Mouse (Mus musculus) lung, embryonic 16.5 days (tissue): ENCODE results near the gene Odf4. TPM values are rescaled to one million over a fixed set of nuclear protein-coding genes. Genes with fewer than 3 reads are reported as not detected.
"Not testable (repeated sequence)": the region's sequence is repeated elsewhere in the genome, so short reads cannot be mapped to it uniquely, and the experiment has no call there.

Experiments
- ATAC-seq: fragments of 200-750 bp; cut with Nextera tagmentation; 2 replicates; pipeline ENCODE4 v1.8.0; 2017; ENCODE audit warnings: low read depth, mild to moderate bottlenecking, moderate library complexity
- H3K27ac ChIP-seq: fragments of 300-500 bp; sonication (generic); 2 replicates; pipeline ENCODE4 v1.5.1; 2014; ENCODE audit warnings: mild to moderate bottlenecking, control low read depth, low read length
- H3K27me3 ChIP-seq: fragments of 300-500 bp; sonication (generic); 2 replicates; pipeline ENCODE4 v1.6.1; 2014; ENCODE audit warnings: low read depth, low read length, mixed read lengths; ENCODE audit not compliant: control insufficient read depth, insufficient read depth
- H3K36me3 ChIP-seq: fragments of 300-500 bp; sonication (generic); 2 replicates; pipeline ENCODE4 v1.6.1; 2014; ENCODE audit warnings: low read length; ENCODE audit not compliant: control insufficient read depth, insufficient read depth
- H3K4me1 ChIP-seq: fragments of 300-500 bp; sonication (generic); replicated peaks from 2 replicates; pipeline ENCODE4 v1.6.1; 2014; ENCODE audit warnings: low read length, mixed read lengths; ENCODE audit not compliant: control insufficient read depth, insufficient read depth
- H3K4me2 ChIP-seq: fragments of 300-500 bp; sonication (generic); 2 replicates; pipeline ENCODE4 v1.6.1; 2014; ENCODE audit warnings: low read depth, low read length, control low read depth
- H3K4me3 ChIP-seq: fragments of 300-500 bp; sonication (generic); 2 replicates; pipeline ENCODE4 v1.5.1; 2014; ENCODE audit warnings: mild to moderate bottlenecking, low read length, control low read depth
- H3K9ac ChIP-seq: fragments of 300-500 bp; sonication (generic); 2 replicates; pipeline ENCODE4 v1.6.1; 2014; ENCODE audit warnings: low read length, control low read depth
- H3K9me3 ChIP-seq: fragments of 300-500 bp; sonication (generic); 2 replicates; pipeline ENCODE4 v1.6.1; 2016; ENCODE audit warnings: low read length; ENCODE audit not compliant: control insufficient read depth
- WGBS: fragments of 180-500 bp; shearing (Covaris S2); extraction: QIAGEN DNeasy Blood & Tissue Kit; methylation state at CpG from one replicate; pipeline ENCODE4 v1.1.7; 2014; 5-methylcytosine and 5-hydroxymethylcytosine counted together
- polyA plus RNA-seq: library from polyadenylated mRNA; unstranded; fragments of >200 nt; fragmentation: Nextera tagmentation; extraction: Ambion mirVana; gene quantifications from 2 replicates; pipeline ENCODE4 v1.2.1, GENCODE M21; 2015

The Odf4 gene
- polyA plus RNA-seq, 1 experiment from 2014 or later = not detected

GRCm38 (mm10) chr11:68939451-68940304 is 12.8 kb upstream of the Odf4 start:
- peak overlapping the region; percentile 73 for H3K9ac ChIP-seq
- WGBS = under 1% methylated on average over 16 of the region's 16 CpGs
- no peaks in the 10 kb centered on the region for H3K27me3 ChIP-seq
- H3K36me3 ChIP-seq = 0 out of 2 replicates have a peak, but pooled peaks cover 2% of the 10 kb centered on the region
- peak; percentile 100 for ATAC-seq
- H3K27ac ChIP-seq = peak overlapping the region; percentile 45
- peaks cover 5% of the 10 kb centered on the region; the same call in 1 of the 2 replicates for H3K4me1 ChIP-seq
- peak overlapping the region; percentile 61 for H3K4me3 ChIP-seq
- peak overlapping the region; percentile 73 for H3K4me2 ChIP-seq
- H3K9me3 ChIP-seq = no peaks in the 10 kb centered on the region

GRCm38 (mm10) chr11:68936951-68937350 is 10.1 kb upstream of the Odf4 start:
- H3K4me1 ChIP-seq, H3K9ac ChIP-seq, H3K9me3 ChIP-seq, ATAC-seq, H3K27ac ChIP-seq, H3K4me2 ChIP-seq, H3K27me3 ChIP-seq, H3K4me3 ChIP-seq, H3K36me3 ChIP-seq: not testable (repeated sequence)
- WGBS = 82% methylated on average over 4 of the region's 4 CpGs

GRCm38 (mm10) chr11:68933885-68934507 is 7.1 kb upstream of the Odf4 start:
- Histone ChIP-seq H3K27ac (no peak overlapping the region), H3K4me3 (no peak overlapping the region), H3K4me2 (no peak overlapping the region), H3K27me3 (no peaks in the 10 kb centered on the region), H3K9ac (no peak overlapping the region), H3K36me3 (no peaks in the 10 kb centered on the region), H3K4me1 (no peaks in the 10 kb centered on the region), H3K9me3 (no peaks in the 10 kb centered on the region)
- WGBS = 59% methylated on average over 5 of the region's 5 CpGs
- ATAC-seq = no peak

GRCm38 (mm10) chr11:68929947-68930346 is 3.1 kb upstream of the Odf4 start:
- H3K27ac ChIP-seq = no peak overlapping the region
- H3K9ac ChIP-seq = no peak overlapping the region
- no peak overlapping the region for H3K4me2 ChIP-seq
- no peaks in the 10 kb centered on the region for H3K36me3 ChIP-seq
- H3K9me3 ChIP-seq = no peaks in the 10 kb centered on the region
- H3K4me1 ChIP-seq = no peaks in the 10 kb centered on the region
- WGBS = 14% methylated on average over 6 of the region's 6 CpGs
- no peak overlapping the region for H3K4me3 ChIP-seq
- H3K27me3 ChIP-seq = no peaks in the 10 kb centered on the region
- 0 out of 2 replicates have a peak, but pooled peaks have one; percentile 45 for ATAC-seq

- Histone ChIP-seq H3K9me3 (no peaks in the 10 kb centered on the region), H3K4me1 (no peaks in the 10 kb centered on the region), H3K4me3 (no peak overlapping the region), H3K27ac (no peak overlapping the region), H3K27me3 (no peaks in the 10 kb centered on the region), H3K4me2 (no peak overlapping the region), H3K9ac (no peak overlapping the region), H3K36me3 (no peaks in the 10 kb centered on the region)
- 73% methylated on average over 2 of the region's 2 CpGs for WGBS
- no peak for ATAC-seq
These were observed 2.1 kb downstream of the Odf4 start for GRCm38 (mm10) chr11:68924749-68925148.

GRCm38 (mm10) chr11:68923191-68923590 is 3.7 kb downstream of the Odf4 start:
- Histone ChIP-seq H3K27me3 (no peaks in the 10 kb centered on the region), H3K4me3 (no peak overlapping the region), H3K4me1 (no peaks in the 10 kb centered on the region), H3K27ac (no peak overlapping the region), H3K9ac (no peak overlapping the region), H3K36me3 (no peaks in the 10 kb centered on the region), H3K4me2 (no peak overlapping the region), H3K9me3 (no peaks in the 10 kb centered on the region)
- ATAC-seq = no peak
- WGBS = 46% methylated on average over 3 of the region's 3 CpGs

GRCm38 (mm10) chr11:68914566-68914965 is 12.3 kb downstream of the Odf4 start:
- Histone ChIP-seq H3K4me1 (no peaks in the 10 kb centered on the region), H3K9ac (no peak overlapping the region), H3K27me3 (no peaks in the 10 kb centered on the region), H3K9me3 (no peaks in the 10 kb centered on the region), H3K4me3 (no peak overlapping the region), H3K4me2 (no peak overlapping the region), H3K27ac (no peak overlapping the region), H3K36me3 (no peaks in the 10 kb centered on the region)
- WGBS = 79% methylated on average over 4 of the region's 4 CpGs
- ATAC-seq = no peak

- H3K9me3 ChIP-seq = no peaks in the 10 kb centered on the region
- peaks cover 3% of the 10 kb centered on the region; the same call in 1 of the 2 replicates for H3K36me3 ChIP-seq
- H3K27ac ChIP-seq = peak overlapping the region; percentile 76
- no peak overlapping the region for H3K9ac ChIP-seq
- 0 out of 2 replicates have a peak overlapping the region, but pooled peaks have one; percentile 1 for H3K4me2 ChIP-seq
- H3K4me3 ChIP-seq = no peak overlapping the region
- ATAC-seq = peak; percentile 65; the same call in 1 of the 2 replicates
- WGBS = 33% methylated on average over 14 of the region's 14 CpGs
- no peaks in the 10 kb centered on the region for H3K27me3 ChIP-seq
- peaks cover under 1% of the 10 kb centered on the region for H3K4me1 ChIP-seq
These were observed 15.2 kb downstream of the Odf4 start for GRCm38 (mm10) chr11:68911531-68912177.
